Mouse (Mus musculus): Measurements from ENCODE around the gene Sync.

GRCm38 (mm10) chr4:129283226-129283625, 4.2 kb upstream of the Sync start:
- TF ChIP-seq POLR2A (IDR thresholded peaks at IDR 0.05; ENCODE audit: extremely low read depth, insufficient read depth, low read length) (no peak), CTCF (IDR thresholded peaks at IDR 0.05; ENCODE audit: low read depth, low read length) (no peak)

Measured in liver, adult 2 months (tissue).